Mouse (Mus musculus) thymus, adult 2 months (tissue): Measurements from ENCODE around the gene Inpp5f.

Source experiments
- CTCF ChIP-seq: fragments of 200-500 bp; IDR thresholded peaks from 2 replicates; pipeline ENCODE4 v1.5.1; 2012; ENCODE audit warnings: mild to moderate bottlenecking, control low read depth, low read length, moderate library complexity, borderline replicate concordance; ENCODE audit not compliant: control insufficient read depth, poor library complexity, insufficient read depth; ENCODE audit errors: extremely low read depth
- POLR2A ChIP-seq: fragments of 200-500 bp; IDR thresholded peaks from 2 replicates; pipeline ENCODE4 v1.6.1; 2012; ENCODE audit warnings: mild to moderate bottlenecking, low read length, control low read depth, moderate library complexity; ENCODE audit not compliant: control insufficient read depth, poor library complexity, insufficient read depth; ENCODE audit errors: extremely low read depth

DNA sequence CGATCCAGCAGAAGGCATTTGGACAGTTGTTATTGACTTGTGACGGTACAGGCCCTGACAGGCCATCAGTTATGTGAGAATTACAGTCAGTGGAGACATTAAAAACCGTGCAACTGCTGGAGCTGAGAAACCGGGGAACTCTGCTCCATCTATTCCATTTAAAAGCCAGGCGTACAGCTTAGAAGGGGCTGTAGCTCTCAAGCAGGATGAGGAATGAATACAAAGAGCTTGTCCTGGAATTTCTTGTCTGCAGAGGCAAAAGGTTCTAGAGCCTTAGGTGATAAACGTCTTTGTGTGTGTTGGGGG lies 18.2 kb upstream of the Inpp5f start:
- no peak for TF ChIP-seq POLR2A
- no peak for TF ChIP-seq CTCF
